Mouse (Mus musculus) midbrain, embryonic 15.5 days (tissue): Measurements from ENCODE around the gene Ptprm. TPM values are rescaled to one million over a fixed set of nuclear protein-coding genes. Genes with fewer than 3 reads are reported as not detected.

ENCODE experiments used
- ATAC-seq: fragments of 200-750 bp; cut with Nextera tagmentation; replicated peaks from 2 replicates; pipeline ENCODE4 v1.8.0; 2017; ENCODE audit warnings: moderate TSS enrichment
- H3K27ac ChIP-seq: fragments of 300-500 bp; sonication (generic); 2 replicates; pipeline ENCODE4 v1.5.1; 2015; ENCODE audit warnings: mild to moderate bottlenecking, inconsistent platforms
- H3K27me3 ChIP-seq: fragments of 300-500 bp; sonication (generic); replicated peaks from 2 replicates; pipeline ENCODE4 v1.6.1; 2015; ENCODE audit warnings: inconsistent platforms
- H3K36me3 ChIP-seq: fragments of 300-500 bp; sonication (generic); replicated peaks from 2 replicates; pipeline ENCODE4 v1.6.1; 2015; ENCODE audit warnings: inconsistent platforms
- H3K4me1 ChIP-seq: fragments of 300-500 bp; sonication (generic); 2 replicates; pipeline ENCODE4 v1.6.1; 2015; ENCODE audit warnings: inconsistent platforms
- H3K4me2 ChIP-seq: fragments of 300-500 bp; sonication (generic); 2 replicates; pipeline ENCODE4 v1.6.1; 2015; ENCODE audit warnings: inconsistent platforms, mild to moderate bottlenecking, moderate library complexity
- H3K4me3 ChIP-seq: fragments of 300-500 bp; sonication (generic); 2 replicates; pipeline ENCODE4 v1.5.1; 2015; ENCODE audit warnings: mild to moderate bottlenecking, inconsistent platforms
- H3K9ac ChIP-seq: fragments of 300-500 bp; sonication (generic); 2 replicates; pipeline ENCODE4 v1.6.1; 2015; ENCODE audit warnings: mild to moderate bottlenecking, inconsistent platforms
- H3K9me3 ChIP-seq: fragments of 300-500 bp; sonication (generic); 2 replicates; pipeline ENCODE4 v1.6.1; 2016; ENCODE audit warnings: inconsistent platforms
- WGBS: fragments of 180-500 bp; shearing (Covaris S2); methylation state at CpG from one replicate; pipeline ENCODE4 v1.1.7; 2015; ENCODE audit warnings: mixed read lengths; 5-methylcytosine and 5-hydroxymethylcytosine counted together
- polyA plus RNA-seq: library from polyadenylated mRNA; unstranded; fragments of >200 nt; fragmentation: Nextera tagmentation; extraction: Ambion mirVana; gene quantifications from 2 replicates; pipeline ENCODE4 v1.2.1, GENCODE M21; 2015

Ptprm gene
- polyA plus RNA-seq, 1 experiment from 2014 or later: 21.8 TPM

DNA sequence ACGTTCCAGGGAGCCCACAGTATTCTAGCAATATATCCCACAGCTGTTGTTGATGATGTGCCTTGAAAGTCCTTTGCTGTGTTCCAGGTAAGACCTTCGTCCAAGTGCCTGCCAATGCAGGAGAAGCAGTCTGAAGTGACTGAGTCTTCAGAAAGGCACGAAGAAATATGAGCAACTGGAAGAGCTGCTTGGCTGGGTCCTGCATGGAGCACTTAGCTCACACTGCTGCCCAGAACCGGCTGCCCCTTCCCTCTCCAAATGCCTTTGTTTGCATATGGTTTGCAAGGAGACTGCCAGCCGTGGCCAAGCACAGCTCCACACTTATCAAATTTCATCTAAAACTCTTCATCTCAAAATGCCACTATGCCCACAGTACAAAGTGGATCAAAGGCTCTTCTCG, 337.8 kb downstream of the Ptprm start:
- WGBS: 76% methylated on average over 6 of the region's 6 CpGs

DNA sequence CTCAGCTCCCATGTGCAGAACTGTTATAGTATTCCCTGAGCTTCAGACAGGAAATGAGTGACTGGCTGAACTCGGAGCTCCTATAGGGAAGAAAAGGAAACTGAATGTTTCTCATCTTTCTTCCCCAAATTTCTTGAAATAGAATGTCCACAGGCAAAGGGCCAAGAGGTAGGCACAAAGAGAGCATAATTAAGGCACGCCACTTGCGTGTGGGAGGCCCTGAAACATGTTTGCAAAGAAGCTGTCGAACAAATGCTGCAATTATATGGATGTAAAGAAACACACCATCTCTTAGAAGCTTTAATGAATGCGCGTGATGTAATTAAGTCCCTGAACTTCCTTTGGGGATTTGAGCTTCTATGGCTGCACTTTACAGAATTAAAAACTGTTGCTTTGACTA, 341.0 kb downstream of the Ptprm start:
- no peak overlapping the region for H3K27ac ChIP-seq
- H3K27me3 ChIP-seq: no peaks in the 10 kb centered on the region
- 78% methylated on average over 6 of the region's 6 CpGs for WGBS
- no peak overlapping the region for H3K4me2 ChIP-seq
- H3K4me1 ChIP-seq: no peaks in the 10 kb centered on the region
- H3K9me3 ChIP-seq: no peaks in the 10 kb centered on the region
- no peaks in the 10 kb centered on the region for H3K36me3 ChIP-seq
- no peak for ATAC-seq
- no peak overlapping the region for H3K9ac ChIP-seq
- H3K4me3 ChIP-seq: no peak overlapping the region

More for the DNA sequence above, 337.8 kb downstream of the Ptprm start:
- no peaks in the 10 kb centered on the region for H3K27me3 ChIP-seq
- no peaks in the 10 kb centered on the region; the same call in 1 of the 2 replicates for H3K4me1 ChIP-seq
- H3K9me3 ChIP-seq: no peaks in the 10 kb centered on the region
- H3K27ac ChIP-seq: no peak overlapping the region
- ATAC-seq: no peak
- no peak overlapping the region for H3K9ac ChIP-seq
- no peak overlapping the region for H3K4me2 ChIP-seq
- no peaks in the 10 kb centered on the region for H3K36me3 ChIP-seq
- no peak overlapping the region for H3K4me3 ChIP-seq

DNA sequence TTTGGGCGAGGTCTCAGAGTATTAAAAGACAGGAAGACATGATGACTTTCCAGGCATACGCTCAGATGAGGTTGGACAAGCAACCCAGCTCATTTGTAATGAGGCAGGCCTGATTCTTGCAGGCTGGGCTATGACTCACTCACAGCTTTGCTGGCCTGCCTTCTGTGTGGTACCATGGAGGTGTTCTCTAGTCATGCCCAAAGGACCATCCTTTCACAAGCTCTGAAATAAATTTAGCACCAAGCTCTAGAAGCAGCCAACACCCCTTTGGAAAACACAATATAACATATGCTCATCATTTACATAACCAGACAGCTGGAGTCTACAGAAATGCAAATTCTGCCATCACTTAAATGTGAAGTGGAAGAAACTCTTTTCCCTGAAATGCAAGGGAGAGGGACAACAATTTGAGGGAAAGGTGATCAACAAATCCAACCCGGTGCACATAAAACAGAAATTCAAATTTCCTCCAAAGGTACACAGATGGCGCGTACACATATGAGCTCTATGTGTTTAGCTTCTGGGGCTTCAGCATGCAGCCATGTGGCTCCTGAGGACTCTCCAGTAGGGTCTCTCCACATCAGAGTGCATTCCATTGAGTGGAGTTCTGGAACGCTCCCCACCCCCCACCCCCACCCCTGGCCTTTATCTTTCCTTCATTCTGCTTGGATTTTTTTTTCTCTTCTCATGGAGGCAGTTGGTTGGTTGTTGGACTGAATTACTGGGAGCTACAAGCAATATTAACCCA, 342.2 kb downstream of the Ptprm start:
- H3K27me3 ChIP-seq: no peaks in the 10 kb centered on the region
- H3K4me1 ChIP-seq: peaks cover 2% of the 10 kb centered on the region; the same call in 1 of the 2 replicates
- no peak overlapping the region for H3K9ac ChIP-seq
- H3K4me2 ChIP-seq: no peak overlapping the region
- H3K4me3 ChIP-seq: no peak overlapping the region
- 78% methylated on average over 6 of the region's 6 CpGs for WGBS
- no peaks in the 10 kb centered on the region for H3K9me3 ChIP-seq
- ATAC-seq: no peak
- no peaks in the 10 kb centered on the region for H3K36me3 ChIP-seq
- H3K27ac ChIP-seq: no peak overlapping the region

DNA sequence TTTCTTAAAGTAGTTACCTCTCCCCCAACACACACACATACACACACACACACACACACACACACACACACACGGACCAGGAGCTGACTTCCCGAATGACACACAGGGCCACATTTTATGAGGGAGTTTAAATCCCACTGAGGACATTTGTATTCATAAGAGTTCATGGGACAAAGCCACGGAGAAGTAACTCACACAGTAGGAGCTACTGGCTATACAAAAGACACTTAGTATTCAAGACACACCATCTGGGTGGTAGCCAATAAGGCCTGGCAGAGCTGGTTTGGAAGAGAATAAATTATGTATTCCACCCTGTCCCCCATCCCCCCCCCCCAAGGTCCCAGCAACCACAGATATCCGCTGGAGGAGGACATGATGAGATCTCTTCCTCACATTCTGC, 344.1 kb downstream of the Ptprm start:
- no peaks in the 10 kb centered on the region for H3K27me3 ChIP-seq
- H3K4me1 ChIP-seq: peaks cover 5% of the 10 kb centered on the region; the same call in 1 of the 2 replicates
- H3K27ac ChIP-seq: no peak overlapping the region
- 43% methylated on average over 4 of the region's 4 CpGs for WGBS
- H3K36me3 ChIP-seq: no peaks in the 10 kb centered on the region
- no peak overlapping the region for H3K4me2 ChIP-seq
- no peak overlapping the region for H3K9ac ChIP-seq
- no peak overlapping the region for H3K4me3 ChIP-seq
- no peak; the same call in 1 of the 2 replicates for ATAC-seq
- H3K9me3 ChIP-seq: no peaks in the 10 kb centered on the region

DNA sequence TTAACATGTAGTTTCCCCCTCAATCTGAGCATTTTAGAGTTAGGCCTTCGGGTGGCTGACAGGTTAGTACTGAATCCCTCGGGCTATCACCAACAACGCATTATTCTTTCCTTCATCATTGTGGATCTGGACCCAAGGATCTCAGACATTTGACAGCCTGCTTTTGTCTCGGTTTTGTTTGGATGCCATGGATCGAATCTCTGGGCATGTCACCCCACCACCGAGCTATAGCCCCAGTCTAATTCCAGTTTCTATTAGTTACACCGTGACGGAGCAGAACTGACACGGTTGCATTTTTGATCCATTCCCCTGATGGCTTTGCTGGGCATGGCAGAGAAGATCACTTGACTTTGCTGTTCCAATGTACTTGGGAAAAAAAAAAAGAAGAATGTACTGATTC, 346.1 kb downstream of the Ptprm start:
- no peak overlapping the region for H3K27ac ChIP-seq
- no peaks in the 10 kb centered on the region for H3K9me3 ChIP-seq
- no peak for ATAC-seq
- H3K36me3 ChIP-seq: no peaks in the 10 kb centered on the region
- H3K27me3 ChIP-seq: no peaks in the 10 kb centered on the region
- H3K4me3 ChIP-seq: no peak overlapping the region
- H3K4me1 ChIP-seq: peaks cover 5% of the 10 kb centered on the region; the same call in 1 of the 2 replicates
- H3K9ac ChIP-seq: no peak overlapping the region
- H3K4me2 ChIP-seq: no peak overlapping the region
- 58% methylated on average over 9 of the region's 9 CpGs for WGBS

DNA sequence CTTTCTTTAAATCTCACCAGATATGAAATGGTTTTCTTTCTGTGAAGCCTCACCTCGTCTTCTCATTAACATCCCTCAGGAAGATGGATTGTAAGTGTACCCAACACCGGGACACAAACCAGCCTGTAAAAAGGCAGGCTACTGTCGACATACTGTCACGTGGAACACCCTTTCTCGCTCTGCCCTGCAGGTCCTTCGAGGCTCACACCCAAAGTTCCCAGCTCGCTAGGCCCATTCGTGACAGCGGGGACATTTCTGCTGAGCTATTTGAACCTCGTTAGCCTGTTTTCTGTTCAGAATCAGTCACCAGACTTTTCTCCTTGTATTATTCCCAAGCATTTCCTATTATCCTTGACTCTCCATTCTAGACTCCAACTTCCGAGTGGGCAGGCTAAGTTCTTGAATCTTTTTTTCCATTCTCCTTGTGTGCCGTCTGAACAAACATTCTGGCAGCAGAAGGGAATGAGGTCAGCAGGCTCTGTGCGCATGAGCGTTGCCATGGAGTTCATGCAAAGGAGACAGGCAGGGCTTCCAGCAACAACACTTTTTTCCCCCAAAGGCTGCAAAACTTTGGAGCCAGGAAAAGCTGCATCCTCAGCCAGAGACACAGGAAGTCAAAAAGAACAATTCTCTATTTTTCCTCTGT, 347.4 kb downstream of the Ptprm start:
- WGBS: 52% methylated on average over 14 of the region's 14 CpGs
- no peak overlapping the region for H3K9ac ChIP-seq
- peak; percentile 69 for ATAC-seq
- H3K9me3 ChIP-seq: no peaks in the 10 kb centered on the region
- H3K27ac ChIP-seq: peak overlapping the region; percentile 57
- H3K36me3 ChIP-seq: no peaks in the 10 kb centered on the region
- no peaks in the 10 kb centered on the region for H3K27me3 ChIP-seq
- peaks cover 5% of the 10 kb centered on the region; the same call in 1 of the 2 replicates for H3K4me1 ChIP-seq
- no peak overlapping the region for H3K4me3 ChIP-seq
- no peak overlapping the region for H3K4me2 ChIP-seq

DNA sequence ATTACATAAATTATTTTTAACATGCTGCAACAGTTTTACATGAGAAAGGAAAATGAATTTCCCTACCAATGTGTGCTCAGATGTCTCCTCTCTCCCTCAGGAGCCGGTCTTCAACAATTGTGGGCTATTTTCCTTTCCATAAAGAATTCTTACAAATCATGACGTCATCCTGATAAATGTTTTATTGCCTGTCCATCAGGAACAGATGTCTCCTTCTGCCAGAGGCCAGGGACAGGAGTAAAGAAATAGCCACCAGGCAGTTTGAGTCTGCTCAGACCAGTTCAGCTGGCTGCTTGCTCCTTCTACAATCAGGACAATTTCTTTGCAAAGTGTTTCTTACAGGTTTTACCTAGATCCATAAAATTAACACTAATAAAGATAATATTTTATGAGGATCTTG, 357.4 kb downstream of the Ptprm start:
- H3K9me3 ChIP-seq: no peaks in the 10 kb centered on the region
- H3K36me3 ChIP-seq: no peaks in the 10 kb centered on the region
- no peak overlapping the region for H3K9ac ChIP-seq
- no peak overlapping the region for H3K4me2 ChIP-seq
- WGBS: 66% methylated on average over 2 of the region's 2 CpGs
- H3K27ac ChIP-seq: no peak overlapping the region
- H3K4me1 ChIP-seq: no peaks in the 10 kb centered on the region
- no peaks in the 10 kb centered on the region for H3K27me3 ChIP-seq
- ATAC-seq: no peak
- H3K4me3 ChIP-seq: no peak overlapping the region

DNA sequence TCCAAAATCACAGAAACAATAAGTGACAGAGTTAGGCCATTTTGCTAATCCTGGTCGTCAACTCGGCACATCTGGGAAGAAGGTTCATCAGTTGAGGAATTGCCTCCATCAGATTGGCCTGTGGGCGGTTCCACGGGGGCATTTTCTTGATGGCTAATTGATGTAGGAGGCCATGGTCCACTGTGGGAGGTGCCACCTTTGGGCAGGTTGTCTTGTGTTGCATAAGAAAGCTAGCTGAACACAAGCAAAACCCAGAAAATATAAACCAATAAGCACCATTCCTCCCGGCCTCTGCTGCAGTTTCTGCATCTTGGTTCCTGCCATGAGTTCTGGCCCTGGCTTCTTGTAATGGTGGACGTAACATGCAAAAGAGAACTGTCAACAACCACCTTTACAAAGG, 358.2 kb downstream of the Ptprm start:
- H3K27me3 ChIP-seq: no peaks in the 10 kb centered on the region
- no peak overlapping the region for H3K4me3 ChIP-seq
- H3K9me3 ChIP-seq: no peaks in the 10 kb centered on the region
- no peak overlapping the region for H3K4me2 ChIP-seq
- H3K36me3 ChIP-seq: no peaks in the 10 kb centered on the region
- no peak overlapping the region for H3K9ac ChIP-seq
- WGBS: 95% methylated on average over 6 of the region's 6 CpGs
- no peak overlapping the region for H3K27ac ChIP-seq
- ATAC-seq: no peak
- H3K4me1 ChIP-seq: no peaks in the 10 kb centered on the region

DNA sequence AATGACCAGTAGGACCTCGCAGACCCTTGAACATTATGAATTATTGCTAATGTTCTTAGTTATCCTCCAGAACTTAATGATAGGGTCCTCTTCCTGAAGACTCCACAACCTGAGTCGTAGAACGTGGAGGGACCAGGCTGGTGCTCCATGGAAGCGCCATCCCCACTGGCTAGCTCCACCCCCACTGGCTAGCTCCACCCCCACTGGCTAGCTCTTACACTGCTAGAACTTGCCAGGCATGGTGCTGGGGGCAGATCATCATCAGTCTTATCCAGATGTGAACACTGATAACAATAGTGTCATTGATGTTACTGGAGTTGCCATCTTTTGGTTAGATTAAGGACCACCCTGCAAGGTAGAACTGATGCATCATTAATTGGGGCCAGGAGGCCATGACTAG, 362.4 kb downstream of the Ptprm start:
- no peak for ATAC-seq
- Histone ChIP-seq H3K9ac (no peak overlapping the region), H3K27me3 (no peaks in the 10 kb centered on the region), H3K4me2 (no peak overlapping the region), H3K4me1 (0 out of 2 replicates have a peak, but pooled peaks cover 2% of the 10 kb centered on the region), H3K27ac (no peak overlapping the region), H3K4me3 (no peak overlapping the region), H3K36me3 (no peaks in the 10 kb centered on the region), H3K9me3 (no peaks in the 10 kb centered on the region)
- 89% methylated on average over 4 of the region's 4 CpGs for WGBS

DNA sequence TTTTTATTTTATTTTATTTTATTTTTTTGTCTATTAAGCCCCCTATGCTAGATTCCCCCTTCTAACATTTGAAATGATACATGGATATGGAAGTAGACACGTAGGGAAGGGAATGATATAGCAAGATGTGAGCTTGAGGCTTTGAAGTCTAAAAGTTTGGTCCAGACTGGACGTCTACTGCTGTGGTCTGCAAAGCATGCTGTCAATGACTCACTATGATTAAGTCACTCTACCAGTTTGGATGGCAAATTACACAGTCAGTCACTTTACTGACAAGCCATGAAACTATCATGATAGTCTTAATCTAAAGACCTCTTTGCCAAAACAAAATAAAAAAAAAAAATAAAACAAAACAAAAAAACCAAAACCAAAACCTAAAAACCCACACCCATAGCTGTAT, 363.5 kb downstream of the Ptprm start:
- 39% methylated on average over 2 of the region's 2 CpGs for whole genome bisulfite sequencing
- Histone ChIP-seq H3K4me1 (0 out of 2 replicates have a peak, but pooled peaks cover 3% of the 10 kb centered on the region), H3K36me3 (no peaks in the 10 kb centered on the region), H3K4me3 (no peak overlapping the region), H3K9me3 (no peaks in the 10 kb centered on the region), H3K9ac (no peak overlapping the region), H3K4me2 (no peak overlapping the region), H3K27me3 (no peaks in the 10 kb centered on the region), H3K27ac (no peak overlapping the region)
- ATAC-seq: no peak

DNA sequence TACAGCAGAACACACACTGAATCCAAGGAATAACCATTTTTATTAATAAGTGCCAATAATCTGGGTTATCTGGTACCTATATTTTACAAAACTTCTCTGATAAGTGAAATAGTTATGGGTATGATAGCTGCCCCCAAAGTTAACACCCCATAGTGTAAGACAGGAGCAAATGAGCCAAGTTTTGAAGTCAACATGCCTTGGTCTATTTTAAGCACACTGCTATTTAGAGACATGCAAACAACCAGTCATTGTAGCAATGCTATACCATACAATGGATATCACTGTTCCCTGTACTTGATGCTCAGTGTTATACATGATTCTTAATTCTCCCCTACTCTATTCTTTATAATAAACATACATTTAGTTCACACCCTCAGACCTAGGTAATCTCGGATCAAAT, 366.2 kb downstream of the Ptprm start:
- 94% methylated on average over 1 of the region's 1 CpGs for WGBS

DNA sequence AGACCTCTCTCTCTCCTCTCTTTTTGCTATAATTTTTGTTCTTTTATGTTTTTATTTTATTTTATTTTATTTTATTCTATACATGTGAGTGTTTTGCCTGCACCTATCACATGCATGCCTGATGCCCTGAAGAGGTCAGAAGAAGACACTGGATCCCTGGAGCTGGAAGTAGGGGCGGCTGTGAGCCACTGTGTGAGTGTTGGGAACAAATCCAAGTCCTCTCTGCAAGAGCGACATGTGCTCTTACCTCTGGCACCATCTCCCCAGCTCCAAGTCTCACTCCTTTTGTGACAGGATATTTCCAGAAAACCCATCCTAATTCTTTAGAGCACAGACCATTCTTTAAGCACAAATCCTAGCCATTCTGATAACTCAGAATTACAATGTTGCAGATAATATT, 372.6 kb downstream of the Ptprm start:
- H3K9me3 ChIP-seq: no peaks in the 10 kb centered on the region
- no peaks in the 10 kb centered on the region for H3K27me3 ChIP-seq
- no peaks in the 10 kb centered on the region for H3K36me3 ChIP-seq
- H3K4me3 ChIP-seq: no peak overlapping the region
- no peak for ATAC-seq
- H3K27ac ChIP-seq: no peak overlapping the region
- no peaks in the 10 kb centered on the region for H3K4me1 ChIP-seq
- WGBS: 75% methylated on average over 2 of the region's 2 CpGs
- H3K9ac ChIP-seq: no peak overlapping the region
- no peak overlapping the region for H3K4me2 ChIP-seq

More for the DNA sequence above, 366.2 kb downstream of the Ptprm start:
- Histone ChIP-seq H3K4me1 (0 out of 2 replicates have a peak, but pooled peaks cover 3% of the 10 kb centered on the region), H3K27ac (no peak overlapping the region), H3K36me3 (no peaks in the 10 kb centered on the region), H3K9me3 (no peaks in the 10 kb centered on the region), H3K27me3 (no peaks in the 10 kb centered on the region), H3K9ac (no peak overlapping the region), H3K4me2 (no peak overlapping the region), H3K4me3 (no peak overlapping the region)
- ATAC-seq: no peak

DNA sequence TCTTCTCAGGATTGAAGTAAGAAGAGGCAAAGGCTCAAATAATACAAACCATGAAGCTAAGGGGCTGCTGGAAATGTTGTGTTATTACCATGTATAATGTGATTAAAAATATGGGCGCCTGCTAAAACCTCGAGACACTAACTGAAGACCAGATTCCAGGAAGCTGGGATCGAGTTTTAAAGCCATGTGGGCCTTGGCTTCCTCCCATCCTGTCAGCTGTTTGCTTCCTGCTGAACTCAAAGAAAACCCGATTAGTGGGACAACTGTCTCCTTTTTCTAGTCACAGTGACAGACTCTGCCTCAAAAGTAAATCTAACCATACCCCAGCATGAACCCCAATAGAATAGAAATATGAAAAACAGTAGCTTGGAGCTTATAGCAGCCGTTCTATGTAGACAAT, 374.3 kb downstream of the Ptprm start:
- WGBS: 74% methylated on average over 5 of the region's 5 CpGs
- ATAC-seq: no peak
- Histone ChIP-seq H3K4me2 (no peak overlapping the region), H3K9me3 (no peaks in the 10 kb centered on the region), H3K36me3 (no peaks in the 10 kb centered on the region), H3K27ac (no peak overlapping the region), H3K9ac (no peak overlapping the region), H3K4me1 (no peaks in the 10 kb centered on the region), H3K27me3 (no peaks in the 10 kb centered on the region), H3K4me3 (no peak overlapping the region)
